Mouse (Mus musculus) cerebellum, adult 9-10 months (tissue): Measurements from ENCODE around the gene Enam.
"Not testable (repeated sequence)": the region's sequence is repeated elsewhere in the genome, so short reads cannot be mapped to it uniquely, and the experiment has no call there.

Source experiments
- DNase-seq: peaks from one replicate; pipeline ENCODE4 v3.0.0; 2022

The Enam gene

DNA sequence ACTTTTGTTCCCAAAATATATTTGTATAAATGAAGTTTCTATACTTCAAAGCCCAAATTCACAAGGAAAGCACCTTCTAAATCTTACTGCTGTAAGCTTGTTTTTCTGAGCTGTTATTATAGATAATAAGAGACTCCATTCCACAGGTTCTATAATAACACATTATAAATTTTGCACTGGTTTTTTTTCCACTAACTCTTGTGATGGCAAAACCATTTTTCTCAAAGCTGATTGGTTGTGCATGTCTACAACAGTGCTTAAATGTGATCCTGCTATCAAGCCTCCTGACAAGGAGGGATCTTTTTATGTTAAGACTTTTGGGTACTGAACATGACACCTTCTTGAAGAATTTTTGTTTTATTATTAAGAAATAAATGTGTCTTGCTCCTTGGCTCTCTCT lies at the start of gene Enam:
Enam (plus strand) TSS at position 301 of the 400 bp plus-strand sequence.
- DNase-seq, result no peak

DNA sequence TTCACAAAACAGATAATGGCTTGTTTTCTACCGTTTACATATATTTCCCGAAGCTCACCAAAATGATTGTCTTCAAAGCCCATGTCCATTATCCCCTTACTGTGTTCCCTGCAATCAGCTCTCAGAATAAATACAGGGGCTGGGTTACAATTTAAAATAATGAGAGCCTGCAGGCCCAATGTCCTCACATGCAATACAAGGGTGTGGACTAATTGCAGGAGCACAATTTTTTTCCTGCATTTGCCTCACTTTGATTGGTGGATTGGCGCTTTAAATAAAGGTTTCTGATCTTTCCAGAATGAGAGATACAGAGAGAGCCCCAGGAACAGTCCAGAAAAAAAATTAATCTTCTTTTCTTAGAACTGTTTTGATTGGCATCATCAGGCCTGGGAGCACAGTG lies 32.1 kb upstream of the Enam start, which contains the start of gene Ambn:
Ambn (plus strand) TSS at position 301 of the 400 bp plus-strand sequence.
- no peak for DNase-seq

DNA sequence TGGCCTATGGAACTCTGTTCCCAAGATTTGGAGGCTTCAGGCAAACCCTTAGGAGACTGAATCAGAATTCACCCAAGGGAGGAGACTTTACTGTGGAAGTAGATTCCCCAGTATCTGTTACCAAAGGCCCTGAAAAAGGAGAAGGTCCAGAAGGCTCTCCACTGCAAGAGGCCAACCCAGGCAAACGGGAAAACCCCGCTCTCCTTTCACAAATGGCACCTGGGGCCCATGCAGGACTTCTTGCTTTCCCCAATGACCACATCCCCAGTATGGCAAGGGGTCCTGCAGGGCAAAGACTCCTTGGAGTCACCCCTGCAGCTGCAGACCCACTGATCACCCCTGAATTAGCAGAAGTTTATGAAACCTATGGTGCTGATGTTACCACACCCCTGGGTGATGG lies 20.3 kb upstream of the Enam start:
- DNase-seq, result no peak

DNA sequence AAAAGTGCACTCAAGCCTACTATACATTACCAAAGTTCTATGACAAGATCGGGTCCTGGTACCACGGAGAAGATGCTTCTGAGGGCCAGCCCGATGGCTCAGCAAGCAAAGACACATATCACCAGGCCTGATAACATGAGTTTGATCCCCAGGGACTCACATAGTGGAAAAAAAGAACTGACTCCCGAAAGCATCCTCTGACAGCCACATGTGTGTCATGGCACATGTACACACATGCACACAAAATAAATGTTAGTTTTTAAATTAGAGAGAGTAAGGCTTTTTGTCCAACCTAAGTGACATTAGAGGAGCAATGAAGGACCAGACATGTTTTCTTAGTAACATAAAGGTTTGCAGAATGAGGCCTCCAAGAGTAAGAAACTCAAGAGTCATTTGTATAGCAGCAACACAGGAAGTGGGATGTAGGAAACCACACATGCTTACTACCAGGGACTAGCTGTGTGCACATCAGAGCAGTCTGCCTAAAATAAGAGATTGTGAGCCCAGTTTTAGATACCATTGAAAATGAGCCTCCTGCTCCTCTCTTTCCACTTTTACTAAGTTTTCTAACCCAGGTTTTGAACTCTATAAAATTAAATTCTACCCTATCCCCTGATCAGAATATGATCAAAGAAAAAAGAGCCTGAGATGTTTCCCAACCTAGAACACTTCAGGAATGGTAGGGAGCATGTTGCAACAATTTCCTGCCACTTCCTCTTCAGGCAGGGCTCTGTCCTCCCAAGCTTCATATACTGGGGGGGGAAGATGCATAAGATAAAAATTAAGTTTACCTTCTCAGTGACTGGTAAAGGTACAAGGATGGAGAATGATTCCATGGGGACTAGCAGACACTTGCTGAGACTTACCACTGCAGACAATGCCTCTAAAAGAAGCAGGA lies 18.7 kb upstream of the Enam start:
- no peak for DNase-seq

DNA sequence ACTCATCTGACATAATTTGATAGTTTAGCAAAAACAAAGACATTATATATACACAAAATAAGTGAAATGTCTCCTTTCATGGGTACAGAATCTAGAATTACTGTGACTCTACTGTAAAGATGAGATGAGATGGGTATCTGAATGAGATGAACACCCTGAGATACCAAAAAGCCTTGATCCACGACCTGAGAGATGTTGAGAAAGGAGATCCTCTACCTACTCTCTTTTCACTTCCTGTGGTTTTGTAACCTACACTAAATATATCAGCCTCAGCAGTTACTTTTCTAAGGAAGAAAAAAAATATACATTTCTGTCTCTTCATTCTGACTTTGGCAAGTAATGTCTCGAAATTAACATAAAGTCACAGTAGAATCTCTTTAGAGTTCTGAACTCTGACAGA lies 1.2 kb downstream of the Enam start:
- DNase-seq, result no peak

DNA sequence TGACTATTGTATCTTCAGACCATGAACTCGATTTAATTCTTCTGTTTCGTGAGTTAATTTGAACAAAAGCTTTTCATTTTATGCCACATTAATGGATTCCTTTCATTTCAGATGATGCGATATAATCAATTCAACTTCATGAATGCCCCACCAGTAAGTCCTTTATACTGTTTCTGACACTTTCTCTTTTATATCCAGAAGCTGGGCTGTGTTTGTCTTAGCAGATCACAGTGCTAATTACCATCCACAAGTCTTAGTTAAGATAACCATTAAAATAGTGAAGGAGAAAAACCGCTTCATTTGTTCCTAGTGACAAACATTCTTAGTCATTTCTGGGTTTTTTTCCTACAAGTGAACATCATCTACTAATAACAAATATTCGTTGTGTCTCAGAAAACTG lies 3.3 kb downstream of the Enam start:
- DNase-seq, result no peak

DNA sequence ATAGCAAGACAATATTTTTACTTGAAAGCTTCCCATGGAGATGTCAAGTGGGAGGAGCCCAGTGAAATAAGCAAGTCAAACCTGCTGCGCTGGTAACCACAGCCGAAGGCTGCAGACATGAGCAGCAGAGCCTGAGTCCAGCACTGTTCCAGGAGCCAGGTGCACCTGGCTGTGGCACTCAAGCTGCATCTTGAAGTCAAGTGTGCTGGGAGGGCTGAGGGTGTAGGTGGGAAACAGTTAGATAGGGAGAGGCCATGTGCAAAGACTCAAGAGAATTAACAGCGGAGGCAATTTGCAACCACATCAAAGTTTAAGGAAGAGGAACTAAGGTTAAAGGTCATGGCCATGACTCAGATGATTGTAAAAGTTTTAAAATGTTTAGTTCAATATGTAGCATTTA lies 12.0 kb downstream of the Enam start:
- DNase-seq, result no peak

DNA sequence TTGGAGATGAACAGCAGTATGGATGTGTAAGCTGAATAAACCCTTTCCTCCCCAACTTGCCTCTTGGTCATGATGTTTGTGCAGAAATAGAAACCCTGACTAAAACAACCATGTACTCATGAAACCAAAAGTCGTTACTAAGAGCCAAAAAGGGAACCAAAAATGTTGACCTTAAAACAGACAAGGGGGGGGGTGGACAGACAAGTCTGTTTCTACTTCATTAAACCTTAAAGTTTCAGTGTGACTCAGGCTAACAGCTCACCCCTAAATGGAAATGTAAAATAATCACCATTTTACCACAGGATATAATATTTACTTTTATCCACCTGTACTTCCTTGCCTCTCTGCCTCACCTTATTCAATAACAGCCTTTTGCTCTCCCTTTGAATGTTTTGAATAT lies 20.8 kb downstream of the Enam start:
- DNase-seq, result no peak

DNA sequence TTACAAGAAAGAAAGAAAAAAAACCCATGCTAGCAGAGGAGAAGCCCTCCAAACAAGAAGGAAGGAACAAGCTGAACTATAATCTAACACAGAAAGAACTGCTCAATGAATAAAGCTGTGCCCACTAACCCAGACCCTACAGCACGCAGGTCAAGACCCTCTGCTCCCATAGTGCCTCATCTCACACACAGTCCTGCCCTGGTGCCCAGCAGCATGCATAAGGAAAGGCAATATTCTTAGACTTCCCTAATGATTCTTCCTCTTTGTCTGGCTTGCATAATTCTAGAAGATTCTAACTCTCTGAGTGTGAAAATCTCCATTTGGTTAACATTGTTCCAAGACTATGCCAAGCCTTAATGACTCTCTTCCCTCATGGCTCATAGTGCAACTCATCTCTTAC lies 21.2 kb downstream of the Enam start:
- DNase-seq, result no peak

DNA sequence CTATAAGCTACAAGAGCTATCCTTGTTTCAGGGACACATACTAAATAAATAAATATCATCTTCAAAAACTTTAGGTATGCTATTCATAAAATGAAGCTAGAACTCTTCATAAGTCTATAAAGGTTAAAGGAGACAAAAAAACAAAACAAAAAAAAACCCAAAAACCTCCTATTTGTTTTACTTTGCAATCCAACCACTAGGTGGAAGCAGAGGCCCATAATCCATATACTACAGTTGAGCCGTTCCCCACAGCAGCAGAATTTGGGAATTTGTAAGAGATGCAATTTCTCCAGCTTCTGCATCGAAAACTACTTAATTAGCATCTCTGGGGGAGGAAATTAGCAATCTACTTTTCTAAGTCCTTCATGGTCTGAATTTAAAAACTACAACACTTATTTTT lies 31.5 kb downstream of the Enam start:
- DNase-seq, result peak; percentile 51

DNA sequence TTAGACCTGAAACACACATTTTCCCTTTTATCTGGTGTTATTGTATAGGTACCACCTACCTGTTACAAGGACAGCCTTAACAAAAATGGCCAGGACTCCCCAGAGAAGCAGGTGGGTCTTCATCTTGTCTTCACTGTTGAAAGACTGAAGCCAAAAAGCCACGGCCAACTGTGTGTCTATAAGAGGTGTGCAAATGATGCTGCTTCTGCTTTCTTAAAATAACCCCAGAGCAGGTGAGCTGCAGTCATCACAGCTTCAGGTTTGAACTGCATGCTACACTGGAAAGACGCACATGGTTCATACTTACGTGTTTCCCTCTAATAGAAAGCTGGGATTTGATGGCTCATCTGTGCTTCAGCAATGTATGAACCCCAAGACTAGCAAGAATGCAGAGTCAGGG lies 39.9 kb downstream of the Enam start, which contains the start of gene Jchain:
Jchain (minus strand) TSS at position 235 of the 400 bp plus-strand sequence.
- no peak for DNase-seq

DNA sequence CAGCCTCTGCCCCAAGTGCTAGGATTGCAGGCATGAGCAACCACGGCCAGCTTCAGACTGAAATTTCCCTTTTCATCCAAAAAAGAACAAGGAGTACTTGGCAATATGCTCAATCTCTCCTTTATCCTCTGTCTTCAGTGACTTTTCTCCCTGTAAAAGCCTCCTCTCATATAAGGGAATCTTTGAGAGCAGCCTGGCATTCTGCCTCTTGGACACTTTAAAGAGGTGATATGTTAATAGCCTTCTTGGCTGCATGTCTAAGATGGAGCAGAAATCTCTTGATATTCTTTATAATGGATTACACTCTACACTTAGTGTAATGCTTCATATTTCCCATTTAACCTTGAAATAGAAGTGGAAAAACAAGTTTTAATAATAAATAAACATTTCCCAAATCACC lies 43.1 kb downstream of the Enam start:
- DNase-seq, result no peak

DNA sequence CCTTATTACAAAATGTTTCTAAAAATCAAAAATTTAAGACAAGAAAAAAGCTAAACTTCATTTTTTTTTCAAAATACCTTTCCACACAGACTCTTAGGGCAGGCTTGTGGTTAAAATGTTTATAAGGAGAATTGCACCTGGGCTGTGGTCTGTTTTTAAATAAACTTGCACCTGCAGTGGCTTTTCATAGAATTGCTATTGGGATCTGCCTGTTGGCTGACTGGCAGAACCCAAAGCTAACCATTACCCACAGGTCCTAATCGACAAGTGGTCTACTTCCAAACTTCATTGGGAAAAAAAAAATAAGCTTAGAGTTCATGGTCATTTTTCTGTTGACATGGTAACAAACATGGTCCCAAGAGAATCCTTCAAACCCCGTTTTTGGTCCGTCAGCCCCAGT lies 46.9 kb downstream of the Enam start:
- DNase-seq, result no peak

DNA sequence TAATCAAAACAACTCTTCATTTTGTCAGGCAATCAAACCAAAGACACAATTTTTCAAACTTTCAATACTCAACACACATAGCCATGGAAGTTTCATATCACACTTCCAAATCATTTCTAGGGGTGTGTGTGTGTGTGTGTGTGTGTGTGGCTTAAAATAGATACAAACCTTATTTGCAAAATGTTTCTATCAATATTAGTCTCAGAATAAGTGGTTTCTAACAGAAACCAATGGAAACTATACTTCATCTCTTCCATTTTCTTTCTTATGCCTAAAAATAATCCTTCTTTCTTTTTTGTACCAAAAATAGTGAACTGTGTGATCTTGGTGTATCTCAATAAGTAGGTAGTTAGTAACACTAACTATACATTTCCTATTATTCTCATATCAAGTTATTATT lies 53.1 kb downstream of the Enam start:
- no peak for DNase-seq

DNA sequence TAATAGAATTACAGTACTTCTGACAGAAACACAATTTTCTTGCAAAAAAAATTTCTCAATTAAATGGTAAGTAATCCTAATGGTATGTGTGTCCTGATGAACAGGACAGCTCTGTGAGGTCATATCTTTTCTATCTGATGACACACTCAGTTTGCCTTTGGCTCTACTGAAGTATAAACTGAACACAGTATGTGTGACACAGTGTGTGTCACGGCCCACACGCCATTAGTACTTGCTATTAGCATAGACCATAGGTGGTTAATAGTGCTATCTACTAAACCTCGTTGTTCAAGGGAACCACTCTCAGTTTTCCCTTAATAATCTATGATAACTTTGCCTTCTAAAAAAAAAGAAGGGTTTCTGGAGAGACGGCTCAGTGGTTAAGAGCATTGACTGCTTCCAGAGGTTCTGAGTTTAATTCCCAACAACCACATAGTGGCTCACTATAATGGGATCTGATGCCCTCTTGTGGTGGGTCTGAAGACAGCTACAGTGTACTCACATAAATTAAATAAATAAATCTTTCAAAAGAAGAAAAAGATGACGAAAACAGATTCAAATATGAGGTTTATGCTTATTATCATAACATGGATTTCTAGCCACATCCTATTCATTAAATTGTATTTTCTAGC lies 55.0 kb downstream of the Enam start:
- DNase-seq, result peak; percentile 52

DNA sequence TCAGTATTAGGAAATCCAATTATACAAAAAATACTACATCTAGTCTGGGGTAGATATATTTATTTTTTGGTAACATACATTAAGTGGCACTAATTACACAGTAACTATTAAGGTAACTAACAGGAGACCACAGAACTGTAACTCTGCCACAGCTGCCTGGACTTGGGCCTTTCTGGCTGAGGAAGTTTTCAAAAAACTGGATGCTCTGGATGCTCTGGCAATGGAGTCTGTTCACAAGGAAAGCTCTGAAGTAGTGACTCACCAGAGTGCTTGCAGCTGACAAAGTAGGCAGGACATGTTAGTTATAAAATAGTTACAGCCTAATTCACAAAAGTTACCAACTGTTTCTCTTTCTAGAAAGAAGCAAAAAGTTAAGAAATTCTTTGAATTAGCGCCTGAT lies 56.6 kb downstream of the Enam start:
- DNase-seq, result not testable (repeated sequence)

DNA sequence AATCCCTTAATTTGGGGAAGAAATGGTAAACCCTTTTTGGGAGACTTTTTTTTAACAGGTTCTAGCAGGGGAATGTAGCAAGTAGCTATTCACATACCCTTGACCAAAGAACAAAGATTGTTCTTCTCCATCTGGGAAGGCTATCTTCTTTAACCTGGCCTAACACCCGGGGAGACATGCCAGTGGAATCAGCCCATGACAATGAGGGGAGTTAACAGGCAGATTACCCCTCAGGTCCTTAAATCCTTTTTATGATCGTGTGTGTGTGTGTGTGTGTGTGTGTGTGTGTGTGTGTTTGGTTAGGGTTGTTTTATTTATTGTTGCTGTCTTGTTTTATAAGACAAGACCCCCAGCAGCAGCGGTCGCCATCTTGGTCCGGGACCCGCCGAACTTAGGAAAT lies 57.8 kb downstream of the Enam start:
- DNase-seq, result no peak

DNA sequence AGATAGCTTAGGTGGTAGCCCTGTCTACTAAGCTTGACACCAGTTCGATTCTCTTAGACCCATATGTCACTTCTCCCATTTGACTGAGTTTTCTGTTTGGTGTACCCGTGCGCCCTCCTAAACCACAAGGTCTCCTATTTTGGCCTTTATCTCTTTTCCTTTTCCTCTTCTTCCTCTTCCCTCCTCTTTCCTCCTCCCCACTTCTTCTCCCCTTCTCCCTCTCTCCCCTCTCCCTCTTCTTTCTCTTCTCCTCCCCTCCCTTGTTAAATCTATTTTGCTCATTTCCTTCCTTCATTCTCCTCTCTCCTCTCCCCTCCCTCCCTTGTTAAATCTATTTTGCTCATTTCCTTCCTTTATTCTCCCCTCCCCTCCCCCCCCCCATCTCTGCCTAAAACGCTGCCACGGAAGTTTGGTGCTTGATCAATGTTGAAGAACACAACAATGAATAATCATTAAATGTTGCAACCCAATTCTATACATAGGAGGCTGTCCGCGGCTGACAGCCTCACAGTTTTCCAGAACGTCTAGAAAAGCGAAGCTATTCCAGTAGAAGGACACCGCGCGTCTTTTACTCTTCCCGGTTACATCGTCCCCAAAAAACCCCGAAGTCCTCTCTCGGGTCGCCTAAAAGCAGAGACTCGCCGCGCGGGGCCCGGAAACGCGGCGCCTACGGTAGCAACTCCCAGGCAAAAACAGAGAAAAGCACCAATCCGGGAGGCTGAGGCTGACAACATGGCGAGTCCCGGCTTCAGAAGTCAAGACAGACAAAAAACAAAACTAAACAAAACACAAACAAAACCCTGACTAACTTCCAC lies 65.7 kb downstream of the Enam start:
- peak; percentile 47 for DNase-seq

DNA sequence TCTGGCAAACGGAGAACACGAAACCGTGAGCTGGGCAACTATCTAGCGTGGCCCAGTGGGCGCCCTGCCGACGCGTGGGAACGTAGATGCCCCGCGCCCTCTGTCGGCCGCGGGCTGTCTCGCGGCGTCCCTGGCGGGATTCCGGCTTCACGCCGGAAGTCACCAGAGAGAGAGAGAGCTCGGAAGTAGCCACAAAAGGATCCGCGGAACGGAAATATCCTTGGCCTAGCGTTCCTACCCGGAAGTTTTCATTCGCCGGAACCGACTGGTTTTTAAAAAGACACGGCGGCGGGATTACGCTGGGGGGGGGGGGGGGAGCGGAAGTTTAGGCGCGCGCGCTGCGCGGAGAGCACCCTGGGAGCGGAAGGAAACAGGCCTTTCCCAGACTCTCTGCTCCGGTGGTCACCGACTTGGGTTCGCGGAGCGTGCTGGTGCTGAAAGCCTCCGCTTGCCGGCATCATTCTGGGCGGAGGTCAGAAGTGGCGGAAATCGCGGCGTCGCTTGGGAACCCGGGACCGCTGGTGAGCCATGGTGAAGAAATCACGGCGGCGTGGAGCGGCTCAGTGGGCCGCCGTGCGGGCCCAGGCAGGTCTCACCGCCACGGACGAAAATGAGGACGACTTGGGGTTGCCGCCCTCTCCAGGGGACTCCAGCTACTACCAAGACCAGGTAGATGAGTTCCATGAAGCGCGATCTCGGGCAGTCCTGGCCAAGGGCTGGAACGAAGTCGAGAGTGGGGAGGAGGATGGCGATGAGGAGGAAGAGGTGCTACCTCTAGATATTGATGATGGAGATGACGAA lies 66.5 kb downstream of the Enam start, which contains the start of gene Utp3:
Utp3 (plus strand) TSS at position 377 of the 801 bp plus-strand sequence.
- peak; percentile 97 for DNase-seq
